Mouse (Mus musculus): ENCODE results near the gene Tmem207. TPM values are rescaled to one million over a fixed set of nuclear protein-coding genes. Genes with fewer than 3 reads are reported as not detected.
"Not testable (repeated sequence)": the region's sequence is repeated elsewhere in the genome, so short reads cannot be mapped to it uniquely, and the experiment has no call there.

The Tmem207 gene
- polyA plus RNA-seq, 2 experiments: not detected

GRCm38 (mm10) chr16:26519596-26519995 lies 7.0 kb downstream of the Tmem207 start:
- TF ChIP-seq EP300 (IDR thresholded peaks at IDR 0.05; ENCODE audit: low read depth): no peak
- peak; percentile 28; the same call in 1 of the 2 replicates for TF ChIP-seq CTCF (IDR thresholded peaks at IDR 0.05; ENCODE audit: low read depth)
- ATAC-seq (ENCODE audit: insufficient read depth): no peak
- WGBS (ENCODE audit: insufficient replicate concordance): 31% methylated on average over 2 of the region's 2 CpGs

GRCm38 (mm10) chr16:26504961-26505360 lies 21.6 kb downstream of the Tmem207 start:
- WGBS (ENCODE audit: insufficient replicate concordance): 55% methylated on average over 4 of the region's 4 CpGs
- Histone ChIP-seq H3K4me2 (ENCODE audit: low read depth) (no peak overlapping the region), H3K4me1 (replicated peaks; ENCODE audit: control insufficient read depth in 2 of 2, insufficient read depth in 2 of 2, low read length in 1 of 2) (no peaks in the 10 kb centered on the region), H3K27ac (no peak overlapping the region), H3K4me3 (ENCODE audit: insufficient read depth in 1 of 2, low read depth in 2 of 2, low read length in 2 of 2) (no peak overlapping the region), H3K9ac (replicated peaks) (no peak overlapping the region), H3K36me3 (replicated peaks; ENCODE audit: control insufficient read depth, insufficient read depth, low read depth) (no peaks in the 10 kb centered on the region), H3K9me3 (ENCODE audit: control insufficient read depth, low read length) (no peaks in the 10 kb centered on the region), H3K27me3 (ENCODE audit: control insufficient read depth, insufficient read depth, low read length) (no peaks in the 10 kb centered on the region)
- no peak for DNase-seq (ENCODE audit: low read depth in 3 of 3, low spot score in 3 of 3)
- TF ChIP-seq EP300 (IDR thresholded peaks at IDR 0.05; ENCODE audit: low read depth) (no peak), CTCF (IDR thresholded peaks at IDR 0.05; ENCODE audit: low read depth) (no peak)
- no peak for ATAC-seq (ENCODE audit: insufficient read depth)

More at GRCm38 (mm10) chr16:26519596-26519995, 7.0 kb downstream of the Tmem207 start:
- H3K27me3 ChIP-seq (ENCODE audit: control insufficient read depth, insufficient read depth, low read length): no peaks in the 10 kb centered on the region
- no peak for DNase-seq (ENCODE audit: low read depth in 3 of 3, low spot score in 3 of 3)
- no peak overlapping the region for H3K27ac ChIP-seq
- no peaks in the 10 kb centered on the region for H3K4me1 ChIP-seq (replicated peaks; ENCODE audit: control insufficient read depth in 2 of 2, insufficient read depth in 2 of 2, low read length in 1 of 2)
- H3K4me3 ChIP-seq (ENCODE audit: insufficient read depth in 1 of 2, low read depth in 2 of 2, low read length in 2 of 2): no peak overlapping the region
- H3K36me3 ChIP-seq (replicated peaks; ENCODE audit: control insufficient read depth, insufficient read depth, low read depth): no peaks in the 10 kb centered on the region
- H3K4me2 ChIP-seq (ENCODE audit: low read depth): no peak overlapping the region
- no peak overlapping the region for H3K9ac ChIP-seq (replicated peaks)
- no peaks in the 10 kb centered on the region for H3K9me3 ChIP-seq (ENCODE audit: control insufficient read depth, low read length)

- ATAC-seq (ENCODE audit: insufficient read depth): no peak
- Histone ChIP-seq H3K4me3 (ENCODE audit: insufficient read depth in 1 of 2, low read depth in 2 of 2, low read length in 2 of 2) (no peak overlapping the region), H3K36me3 (replicated peaks; ENCODE audit: control insufficient read depth, insufficient read depth, low read depth) (no peaks in the 10 kb centered on the region), H3K4me2 (ENCODE audit: low read depth) (no peak overlapping the region), H3K9me3 (ENCODE audit: control insufficient read depth, low read length) (no peaks in the 10 kb centered on the region), H3K9ac (replicated peaks) (no peak overlapping the region), H3K4me1 (replicated peaks; ENCODE audit: control insufficient read depth in 2 of 2, insufficient read depth in 2 of 2, low read length in 1 of 2) (no peaks in the 10 kb centered on the region), H3K27ac (no peak overlapping the region), H3K27me3 (ENCODE audit: control insufficient read depth, insufficient read depth, low read length) (no peaks in the 10 kb centered on the region)
- no peak for TF ChIP-seq CTCF (IDR thresholded peaks at IDR 0.05; ENCODE audit: low read depth)
- TF ChIP-seq EP300 (IDR thresholded peaks at IDR 0.05; ENCODE audit: low read depth): no peak
- 59% methylated on average over 3 of the region's 3 CpGs for WGBS (ENCODE audit: insufficient replicate concordance)
- no peak for DNase-seq (ENCODE audit: low read depth in 3 of 3, low spot score in 3 of 3)
These were observed 25.8 kb downstream of the Tmem207 start for GRCm38 (mm10) chr16:26500738-26501137.

GRCm38 (mm10) chr16:26499705-26500104 lies 26.9 kb downstream of the Tmem207 start:
- not testable (repeated sequence) for H3K9me3 ChIP-seq (ENCODE audit: control insufficient read depth, low read length); H3K27ac ChIP-seq; H3K4me2 ChIP-seq (ENCODE audit: low read depth); H3K27me3 ChIP-seq (ENCODE audit: control insufficient read depth, insufficient read depth, low read length); H3K9ac ChIP-seq (replicated peaks); DNase-seq (ENCODE audit: low read depth in 3 of 3, low spot score in 3 of 3); ATAC-seq (ENCODE audit: insufficient read depth); H3K36me3 ChIP-seq (replicated peaks; ENCODE audit: control insufficient read depth, insufficient read depth, low read depth); H3K4me1 ChIP-seq (replicated peaks; ENCODE audit: control insufficient read depth in 2 of 2, insufficient read depth in 2 of 2, low read length in 1 of 2); H3K4me3 ChIP-seq (ENCODE audit: insufficient read depth in 1 of 2, low read depth in 2 of 2, low read length in 2 of 2)
- WGBS (ENCODE audit: insufficient replicate concordance): 70% methylated on average over 3 of the region's 3 CpGs

- ATAC-seq (ENCODE audit: insufficient read depth): no peak
- no peak for DNase-seq (ENCODE audit: low read depth in 3 of 3, low spot score in 3 of 3)
- no peaks in the 10 kb centered on the region for H3K9me3 ChIP-seq (ENCODE audit: control insufficient read depth, low read length)
- H3K27me3 ChIP-seq (ENCODE audit: control insufficient read depth, insufficient read depth, low read length): no peaks in the 10 kb centered on the region
- no peaks in the 10 kb centered on the region for H3K4me1 ChIP-seq (replicated peaks; ENCODE audit: control insufficient read depth in 2 of 2, insufficient read depth in 2 of 2, low read length in 1 of 2)
- H3K4me3 ChIP-seq (ENCODE audit: insufficient read depth in 1 of 2, low read depth in 2 of 2, low read length in 2 of 2): no peak overlapping the region
- no peak overlapping the region for H3K9ac ChIP-seq (replicated peaks)
- no peak overlapping the region for H3K4me2 ChIP-seq (ENCODE audit: low read depth)
- TF ChIP-seq EP300 (IDR thresholded peaks at IDR 0.05; ENCODE audit: low read depth) (no peak), CTCF (IDR thresholded peaks at IDR 0.05; ENCODE audit: low read depth) (peak; percentile 28; the same call in 1 of the 2 replicates)
- H3K27ac ChIP-seq: no peak overlapping the region
- 5% methylated on average over 2 of the region's 2 CpGs for WGBS (ENCODE audit: insufficient replicate concordance)
- H3K36me3 ChIP-seq (replicated peaks; ENCODE audit: control insufficient read depth, insufficient read depth, low read depth): no peaks in the 10 kb centered on the region
These were observed 30.8 kb downstream of the Tmem207 start for GRCm38 (mm10) chr16:26495721-26496120.
